Mouse (Mus musculus) lung, adult 2 months (tissue): ENCODE data around the gene Ndufa9.

Experiments
- CTCF ChIP-seq: fragments of 200-500 bp; IDR thresholded peaks from 2 replicates; pipeline ENCODE4 v1.5.1; 2011; ENCODE audit warnings: mild to moderate bottlenecking, low read length, control low read depth; ENCODE audit not compliant: insufficient read depth
- POLR2A ChIP-seq: fragments of 200-500 bp; IDR thresholded peaks from 2 replicates; pipeline ENCODE4 v1.6.1; 2011; ENCODE audit warnings: low read depth, mild to moderate bottlenecking, control low read depth, low read length, borderline replicate concordance; ENCODE audit errors: extremely low read depth

- peak; percentile 73; the same call in 1 of the 2 replicates for TF ChIP-seq POLR2A
- TF ChIP-seq CTCF: no peak
These were observed at the start of gene Ndufa9 for GRCm38 (mm10) chr6:126848712-126849704.
